8 mouse cellular contexts compared by ENCODE assay signal in the genomic region with DNA sequence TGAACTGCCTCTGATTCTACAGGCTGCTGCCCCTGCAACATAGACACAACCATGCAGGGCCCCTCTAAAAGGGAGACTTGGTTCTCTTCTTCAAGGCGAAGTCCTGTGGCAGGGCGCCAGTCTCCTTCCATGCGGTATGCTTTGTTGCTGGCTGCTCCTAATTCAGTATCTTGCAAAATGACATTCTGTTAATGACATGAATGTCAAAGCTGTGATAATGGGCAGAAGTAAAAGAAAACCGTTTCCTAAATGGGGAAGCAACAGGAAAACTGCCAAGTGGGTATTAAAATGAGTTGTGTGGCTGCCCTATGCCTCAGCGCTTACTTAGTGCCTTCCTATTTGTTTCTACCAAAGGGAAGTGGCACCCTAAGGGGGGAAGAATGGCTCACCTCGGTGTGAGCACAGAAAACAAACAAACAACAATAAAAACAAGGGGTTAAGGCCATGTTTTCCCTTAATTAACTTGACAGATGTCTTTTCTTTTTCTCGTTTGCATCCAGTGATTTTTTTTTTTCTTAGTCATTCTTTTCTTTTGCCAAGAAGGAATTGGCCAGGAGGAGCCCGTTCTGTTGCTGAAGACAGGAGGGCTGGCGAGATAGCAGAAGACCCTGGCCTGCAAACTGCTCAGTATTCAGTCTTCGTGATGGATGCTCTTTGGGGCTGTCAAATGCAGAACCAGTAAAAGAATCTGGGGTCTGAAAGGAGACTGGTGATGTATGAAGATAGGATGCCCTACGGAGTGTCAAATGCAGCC.
A peak's percentile ranks its signal among the peaks of the same experiment; 100 is the strongest.
DNase-seq lines count a peak whose midpoint lies in the region; ATAC-seq lines count a peak whose summit lies in the region.

No protein-coding gene starts in this region.

- DNase-seq in liver: peak; percentile 27
- DNase-seq in liver, embryonic 11.5 days (ENCODE audit: low spot score): no peak
- peak; percentile 64 for DNase-seq in embryonic facial prominence, embryonic 14.5 days (ENCODE audit: low spot score)
- peak; percentile 49 for DNase-seq in layer of hippocampus, adult 9-11 months
- DNase-seq in limb, embryonic 10.5 days (ENCODE audit: low spot score): no peak
- no peak for DNase-seq in cerebellum, adult 9-10 months

- peaks cover 2% of the 10 kb centered on the region; the same call in 1 of the 2 replicates for H3K9me3 ChIP-seq in liver, embryonic 11.5 days (ENCODE audit: control insufficient read depth, low read length)
- peaks cover 11% of the 10 kb centered on the region for H3K9me3 ChIP-seq in embryonic facial prominence, embryonic 14.5 days (ENCODE audit: control insufficient read depth, low read length)
- H3K9me3 ChIP-seq in heart, embryonic 15.5 days (replicated peaks): no peaks in the 10 kb centered on the region
- peaks cover 6% of the 10 kb centered on the region for H3K9me3 ChIP-seq in stomach, embryonic 16.5 days (replicated peaks; ENCODE audit: control insufficient read depth, low read length)
- 0 out of 2 replicates have a peak, but pooled peaks cover 1% of the 10 kb centered on the region for H3K9me3 ChIP-seq in limb, embryonic 10.5 days (replicated peaks)

- H3K4me1 ChIP-seq in liver, embryonic 11.5 days (replicated peaks; ENCODE audit: control insufficient read depth, insufficient read depth, low read length): peaks cover 20% of the 10 kb centered on the region
- peaks cover 14% of the 10 kb centered on the region for H3K4me1 ChIP-seq in embryonic facial prominence, embryonic 14.5 days (ENCODE audit: control insufficient read depth, insufficient read depth, low read length)
- peaks cover 36% of the 10 kb centered on the region for H3K4me1 ChIP-seq in heart, embryonic 15.5 days (replicated peaks)
- H3K4me1 ChIP-seq in stomach, embryonic 16.5 days (ENCODE audit: control insufficient read depth, insufficient read depth, low read length): peaks cover 18% of the 10 kb centered on the region
- peaks cover 4% of the 10 kb centered on the region for H3K4me1 ChIP-seq in limb, embryonic 10.5 days

- no peak overlapping the region for H3K27ac ChIP-seq in liver, embryonic 11.5 days (ENCODE audit: low read depth, low read length)
- peak overlapping the region; percentile 57 for H3K27ac ChIP-seq in embryonic facial prominence, embryonic 14.5 days (replicated peaks; ENCODE audit: low read depth, low read length)
- H3K27ac ChIP-seq in heart, embryonic 15.5 days: peak overlapping the region; percentile 89
- peak overlapping the region; percentile 28 for H3K27ac ChIP-seq in stomach, embryonic 16.5 days (ENCODE audit: low read length)
- no peak overlapping the region for H3K27ac ChIP-seq in limb, embryonic 10.5 days

- no peak for ATAC-seq in liver, embryonic 11.5 days (replicated peaks; ENCODE audit: low FRiP score)
- ATAC-seq in embryonic facial prominence, embryonic 14.5 days (ENCODE audit: low read depth): peak; percentile 33; the same call in 1 of the 2 replicates
- ATAC-seq in heart, embryonic 15.5 days (replicated peaks; ENCODE audit: insufficient number of reproducible peaks, insufficient read depth, low FRiP score, low read depth): peak; percentile 67; the same call in 1 of the 2 replicates
- ATAC-seq in stomach, embryonic 16.5 days (ENCODE audit: insufficient read depth, low FRiP score): no peak; the same call in 1 of the 2 replicates

- 51% methylated on average over 11 of the region's 11 CpGs for WGBS in liver, embryonic 11.5 days
- WGBS in embryonic facial prominence, embryonic 14.5 days: 50% methylated on average over 11 of the region's 11 CpGs
- 22% methylated on average over 11 of the region's 11 CpGs for WGBS in heart, embryonic 15.5 days
- WGBS in stomach, embryonic 16.5 days: 38% methylated on average over 11 of the region's 11 CpGs
- WGBS in limb, embryonic 10.5 days: 61% methylated on average over 11 of the region's 11 CpGs

- no peak overlapping the region for H3K9ac ChIP-seq in liver, embryonic 11.5 days (ENCODE audit: low read depth, low read length)
- no peak overlapping the region for H3K9ac ChIP-seq in embryonic facial prominence, embryonic 14.5 days (ENCODE audit: low read depth, low read length)
- H3K9ac ChIP-seq in heart, embryonic 15.5 days: no peak overlapping the region
- no peak overlapping the region for H3K9ac ChIP-seq in stomach, embryonic 16.5 days (ENCODE audit: low read length)

- H3K36me3 ChIP-seq in liver, embryonic 11.5 days (ENCODE audit: control insufficient read depth, insufficient read depth, low read length): no peaks in the 10 kb centered on the region; the same call in 1 of the 2 replicates
- no peaks in the 10 kb centered on the region for H3K36me3 ChIP-seq in embryonic facial prominence, embryonic 14.5 days (ENCODE audit: control insufficient read depth, insufficient read depth, low read length)
- H3K36me3 ChIP-seq in heart, embryonic 15.5 days: no peaks in the 10 kb centered on the region
- H3K36me3 ChIP-seq in stomach, embryonic 16.5 days (ENCODE audit: control insufficient read depth, insufficient read depth, low read length): no peaks in the 10 kb centered on the region
- H3K36me3 ChIP-seq in limb, embryonic 10.5 days: no peaks in the 10 kb centered on the region

- H3K27me3 ChIP-seq in liver, embryonic 11.5 days (replicated peaks; ENCODE audit: control insufficient read depth, insufficient read depth, low read length): no peaks in the 10 kb centered on the region
- no peaks in the 10 kb centered on the region for H3K27me3 ChIP-seq in embryonic facial prominence, embryonic 14.5 days (replicated peaks; ENCODE audit: control insufficient read depth, insufficient read depth, low read length)
- H3K27me3 ChIP-seq in heart, embryonic 15.5 days: no peaks in the 10 kb centered on the region
- no peaks in the 10 kb centered on the region for H3K27me3 ChIP-seq in stomach, embryonic 16.5 days (ENCODE audit: control insufficient read depth, insufficient read depth, low read length)
- H3K27me3 ChIP-seq in limb, embryonic 10.5 days (ENCODE audit: low read depth, poor library complexity, severe bottlenecking): no peaks in the 10 kb centered on the region

- H3K4me2 ChIP-seq in liver, embryonic 11.5 days: no peak overlapping the region
- no peak overlapping the region for H3K4me2 ChIP-seq in embryonic facial prominence, embryonic 14.5 days (ENCODE audit: low read depth, low read length)
- peak overlapping the region; percentile 40 for H3K4me2 ChIP-seq in heart, embryonic 15.5 days
- H3K4me2 ChIP-seq in stomach, embryonic 16.5 days (ENCODE audit: low read depth, low read length): no peak overlapping the region

- no peak overlapping the region for H3K4me3 ChIP-seq in liver, embryonic 11.5 days (ENCODE audit: low read depth, low read length)
- no peak overlapping the region for H3K4me3 ChIP-seq in embryonic facial prominence, embryonic 14.5 days (ENCODE audit: low read depth, low read length)
- H3K4me3 ChIP-seq in heart, embryonic 15.5 days: no peak overlapping the region
- H3K4me3 ChIP-seq in stomach, embryonic 16.5 days (replicated peaks; ENCODE audit: low read length): no peak overlapping the region
- no peak overlapping the region for H3K4me3 ChIP-seq in limb, embryonic 10.5 days

Comparison
In these comparisons a context has a peak if more than half of its experiments do, and no peak if none do; other contexts are left out.
1. DNase-seq: peak in liver (single experiment), embryonic facial prominence, embryonic 14.5 days (single experiment) and layer of hippocampus, adult 9-11 months (single experiment); none in liver, embryonic 11.5 days (single experiment), limb, embryonic 10.5 days (single experiment) and cerebellum, adult 9-10 months (single experiment).
2. ATAC-seq: peak in embryonic facial prominence, embryonic 14.5 days (single experiment) and heart, embryonic 15.5 days (single experiment); none in liver, embryonic 11.5 days (single experiment) and stomach, embryonic 16.5 days (single experiment).
3. H3K27ac ChIP-seq: peak in embryonic facial prominence, embryonic 14.5 days (single experiment), heart, embryonic 15.5 days (single experiment) and stomach, embryonic 16.5 days (single experiment); none in liver, embryonic 11.5 days (single experiment) and limb, embryonic 10.5 days (single experiment).